Mouse (Mus musculus): Measurements from ENCODE around the gene Prdx6b. TPM values are rescaled to one million over a fixed set of nuclear protein-coding genes. Genes with fewer than 3 reads are reported as not detected.

The Prdx6b gene
- polyA plus RNA-seq, 1 experiment from 2014 or later = not detected

- TF ChIP-seq CTCF (IDR thresholded peaks at IDR 0.05; ENCODE audit: low read depth) = no peak
- H3K4me3 ChIP-seq (replicated peaks; ENCODE audit: low read depth, low read length) = peak overlapping the region; percentile 90
- H3K27me3 ChIP-seq (ENCODE audit: insufficient read depth, low read length) = no peaks in the 10 kb centered on the region
- H3K9ac ChIP-seq (ENCODE audit: low read depth, low read length) = peak overlapping the region; percentile 81
- H3K27ac ChIP-seq = peak overlapping the region; percentile 92
- 31% methylated on average over 7 of the region's 7 CpGs for WGBS
- ATAC-seq (replicated peaks; ENCODE audit: low FRiP score, low read depth) = 0 out of 2 replicates have a peak, but pooled peaks have one; percentile 18
- no peaks in the 10 kb centered on the region for H3K36me3 ChIP-seq (ENCODE audit: insufficient read depth, low read length)
- H3K9me3 ChIP-seq (replicated peaks; ENCODE audit: low read length) = no peaks in the 10 kb centered on the region
- no peak for DNase-seq (ENCODE audit: low spot score)
- H3K4me2 ChIP-seq (ENCODE audit: low read length) = peak overlapping the region; percentile 70
- H3K4me1 ChIP-seq (replicated peaks; ENCODE audit: insufficient read depth, low read length) = 0 out of 2 replicates have a peak, but pooled peaks cover 6% of the 10 kb centered on the region
These were observed 22.6 kb downstream of the Prdx6b start for GRCm38 (mm10) chr2:80314854-80315241.

DNA sequence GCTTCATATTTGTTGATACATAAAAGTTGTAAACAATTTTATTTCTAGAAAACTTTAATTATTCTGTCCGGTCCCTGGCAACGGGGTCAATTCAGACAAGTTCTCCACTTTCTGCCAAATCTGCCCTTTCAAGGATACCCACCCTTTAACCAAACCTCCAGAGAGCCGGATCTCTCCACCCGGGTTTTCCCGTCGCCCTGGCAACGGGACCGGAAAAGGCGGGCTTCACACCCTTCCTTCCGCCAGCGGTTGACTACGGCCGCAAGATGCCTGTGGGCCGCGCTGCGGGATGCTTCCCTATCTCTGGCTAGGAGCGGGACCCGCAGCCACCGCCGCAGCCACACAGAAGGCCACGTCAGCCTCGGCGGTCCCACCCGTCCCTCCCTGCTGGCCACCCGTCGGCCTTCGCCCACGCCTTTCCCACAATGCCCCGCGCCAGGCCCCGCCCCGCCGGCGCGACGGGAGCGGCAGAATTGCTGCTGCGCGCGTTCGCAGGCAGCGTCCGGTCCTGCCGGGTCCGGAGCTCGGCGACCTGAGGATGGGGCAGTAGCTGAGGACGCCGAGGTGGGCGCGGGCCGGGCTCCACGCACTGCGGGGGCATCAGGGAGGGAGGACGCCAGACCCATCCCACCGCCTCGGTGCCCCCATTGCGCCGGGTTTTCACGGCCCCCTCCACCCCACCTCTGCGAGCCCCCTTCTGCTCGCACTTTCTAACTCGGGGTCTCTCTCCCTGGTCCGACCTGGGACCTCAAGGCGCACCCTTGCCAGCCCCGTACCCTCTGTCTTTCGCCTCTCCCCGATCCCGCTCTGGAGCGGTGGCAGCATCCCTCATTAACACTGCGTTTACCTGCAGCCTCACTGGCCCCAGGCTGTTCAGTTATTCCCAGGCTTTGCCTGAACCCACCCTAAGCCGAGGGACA is 23.2 kb downstream of the Prdx6b start, which contains the start of gene Dnajc10:
Gene Dnajc10 (plus strand): TSS at position 225 of the 920 bp plus-strand sequence.
- Histone ChIP-seq H3K27ac (peak within 1 kb of the TSS; percentile 92), H3K36me3 (ENCODE audit: insufficient read depth, low read length) (no peaks in the 10 kb centered on the region), H3K9me3 (replicated peaks; ENCODE audit: low read length) (no peaks in the 10 kb centered on the region), H3K9ac (ENCODE audit: low read depth, low read length) (peak within 1 kb of the TSS; percentile 81), H3K4me2 (ENCODE audit: low read length) (peak within 1 kb of the TSS; percentile 70), H3K4me1 (replicated peaks; ENCODE audit: insufficient read depth, low read length) (0 out of 2 replicates have a peak, but pooled peaks cover 6% of the 10 kb centered on the region), H3K27me3 (ENCODE audit: insufficient read depth, low read length) (no peaks in the 10 kb centered on the region), H3K4me3 (replicated peaks; ENCODE audit: low read depth, low read length) (peak within 1 kb of the TSS; percentile 90)
- WGBS = under 1% methylated on average over 67 of the region's 72 CpGs
- no peak for TF ChIP-seq CTCF (IDR thresholded peaks at IDR 0.05; ENCODE audit: low read depth)
- ATAC-seq (replicated peaks; ENCODE audit: low FRiP score, low read depth) (peak; percentile 94), DNase-seq (ENCODE audit: low spot score) (peak; percentile 93)

DNA sequence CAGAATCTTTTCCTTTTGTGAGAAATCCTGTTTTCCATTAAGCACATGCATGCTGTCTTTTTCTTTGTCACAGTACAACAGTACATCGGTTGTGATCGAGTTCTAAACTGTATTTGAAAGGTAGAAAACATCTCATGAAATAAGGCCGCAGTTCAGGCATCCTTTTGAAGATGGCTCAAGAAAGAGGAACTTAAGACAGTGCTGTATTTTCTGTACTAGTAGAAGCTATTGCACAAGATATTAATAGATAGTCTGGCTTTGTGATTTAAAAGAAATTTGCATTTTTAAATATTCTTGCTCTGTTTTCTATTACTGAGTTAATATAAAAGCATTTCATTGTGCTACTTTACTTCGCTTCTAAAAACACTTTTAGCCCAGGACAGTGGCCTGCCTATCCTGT is 30.6 kb downstream of the Prdx6b start:
- Histone ChIP-seq H3K4me3 (replicated peaks; ENCODE audit: low read depth, low read length) (no peak overlapping the region), H3K27ac (no peak overlapping the region), H3K4me1 (replicated peaks; ENCODE audit: insufficient read depth, low read length) (no peaks in the 10 kb centered on the region), H3K9ac (ENCODE audit: low read depth, low read length) (no peak overlapping the region), H3K4me2 (ENCODE audit: low read length) (no peak overlapping the region), H3K27me3 (ENCODE audit: insufficient read depth, low read length) (no peaks in the 10 kb centered on the region), H3K9me3 (replicated peaks; ENCODE audit: low read length) (no peaks in the 10 kb centered on the region), H3K36me3 (ENCODE audit: insufficient read depth, low read length) (peaks cover 34% of the 10 kb centered on the region)
- no peak for DNase-seq (ENCODE audit: low spot score)
- ATAC-seq (replicated peaks; ENCODE audit: low FRiP score, low read depth) = no peak
- no peak for TF ChIP-seq CTCF (IDR thresholded peaks at IDR 0.05; ENCODE audit: low read depth)
- 95% methylated on average over 4 of the region's 4 CpGs for WGBS

GRCm38 (mm10) chr2:80325779-80326178 is 33.5 kb downstream of the Prdx6b start:
- Histone ChIP-seq H3K9ac (ENCODE audit: low read depth, low read length) (no peak overlapping the region), H3K4me2 (ENCODE audit: low read length) (no peak overlapping the region), H3K9me3 (replicated peaks; ENCODE audit: low read length) (no peaks in the 10 kb centered on the region), H3K27ac (no peak overlapping the region), H3K27me3 (ENCODE audit: insufficient read depth, low read length) (no peaks in the 10 kb centered on the region), H3K4me1 (replicated peaks; ENCODE audit: insufficient read depth, low read length) (no peaks in the 10 kb centered on the region), H3K4me3 (replicated peaks; ENCODE audit: low read depth, low read length) (no peak overlapping the region), H3K36me3 (ENCODE audit: insufficient read depth, low read length) (peaks cover 49% of the 10 kb centered on the region)
- ATAC-seq (replicated peaks; ENCODE audit: low FRiP score, low read depth) (no peak), DNase-seq (ENCODE audit: low spot score) (no peak)
- WGBS = 98% methylated on average over 2 of the region's 2 CpGs
- no peak for TF ChIP-seq CTCF (IDR thresholded peaks at IDR 0.05; ENCODE audit: low read depth)

DNA sequence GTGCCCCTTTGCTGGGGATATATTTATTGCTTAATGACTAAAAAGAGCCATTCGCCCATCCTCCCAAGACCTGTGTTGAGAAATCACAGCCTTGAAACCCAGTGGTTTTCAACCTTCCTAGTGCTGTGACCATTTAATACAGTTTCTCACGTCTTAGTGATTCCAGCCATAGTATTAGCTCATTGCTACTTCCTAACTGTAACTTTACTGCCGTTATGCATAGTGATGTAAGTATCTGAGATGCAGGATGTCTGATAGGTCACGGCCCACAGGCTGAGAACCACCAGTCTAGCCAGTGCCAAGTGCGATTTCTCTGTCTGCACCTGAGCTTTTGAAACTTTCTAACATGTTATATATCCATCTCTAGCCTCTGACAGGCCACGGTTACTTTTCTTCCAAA is 35.0 kb downstream of the Prdx6b start:
- H3K27me3 ChIP-seq (ENCODE audit: insufficient read depth, low read length) = no peaks in the 10 kb centered on the region
- no peaks in the 10 kb centered on the region for H3K4me1 ChIP-seq (replicated peaks; ENCODE audit: insufficient read depth, low read length)
- no peak overlapping the region for H3K4me3 ChIP-seq (replicated peaks; ENCODE audit: low read depth, low read length)
- ATAC-seq (replicated peaks; ENCODE audit: low FRiP score, low read depth) = no peak
- 90% methylated on average over 6 of the region's 6 CpGs for WGBS
- H3K9me3 ChIP-seq (replicated peaks; ENCODE audit: low read length) = no peaks in the 10 kb centered on the region
- no peak for DNase-seq (ENCODE audit: low spot score)
- no peak overlapping the region for H3K27ac ChIP-seq
- no peak for TF ChIP-seq CTCF (IDR thresholded peaks at IDR 0.05; ENCODE audit: low read depth)
- no peak overlapping the region for H3K9ac ChIP-seq (ENCODE audit: low read depth, low read length)
- H3K36me3 ChIP-seq (ENCODE audit: insufficient read depth, low read length) = peaks cover 49% of the 10 kb centered on the region
- H3K4me2 ChIP-seq (ENCODE audit: low read length) = no peak overlapping the region

GRCm38 (mm10) chr2:80328961-80329653 is 36.8 kb downstream of the Prdx6b start:
- Histone ChIP-seq H3K4me3 (replicated peaks; ENCODE audit: low read depth, low read length) (no peak overlapping the region), H3K4me1 (replicated peaks; ENCODE audit: insufficient read depth, low read length) (no peaks in the 10 kb centered on the region), H3K27me3 (ENCODE audit: insufficient read depth, low read length) (no peaks in the 10 kb centered on the region), H3K36me3 (ENCODE audit: insufficient read depth, low read length) (peaks cover 43% of the 10 kb centered on the region), H3K27ac (no peak overlapping the region), H3K4me2 (ENCODE audit: low read length) (no peak overlapping the region), H3K9me3 (replicated peaks; ENCODE audit: low read length) (no peaks in the 10 kb centered on the region), H3K9ac (ENCODE audit: low read depth, low read length) (no peak overlapping the region)
- WGBS = 90% methylated on average over 7 of the region's 7 CpGs
- no peak for TF ChIP-seq CTCF (IDR thresholded peaks at IDR 0.05; ENCODE audit: low read depth)
- ATAC-seq (replicated peaks; ENCODE audit: low FRiP score, low read depth) (0 out of 2 replicates have a peak, but pooled peaks have one; percentile 52), DNase-seq (ENCODE audit: low spot score) (no peak)
